Mouse (Mus musculus) heart, postnatal 0 days (tissue): ENCODE measurements around the gene Cd3e. TPM values are rescaled to one million over a fixed set of nuclear protein-coding genes. Genes with fewer than 3 reads are reported as not detected.

Experiments used
- ATAC-seq: fragments of 200-750 bp; cut with Nextera tagmentation; 2 replicates; pipeline ENCODE4 v1.8.0; 2017; ENCODE audit warnings: low read depth, moderate number of reproducible peaks, moderate library complexity; ENCODE audit not compliant: insufficient read depth
- DNase-seq: peaks from one replicate; pipeline ENCODE4 v3.0.0-alpha.2; 2016; ENCODE audit warnings: low spot score
- H3K27ac ChIP-seq: fragments of 300-500 bp; sonication (generic); 2 replicates; pipeline ENCODE4 v1.5.1; 2014; ENCODE audit warnings: low read depth, mild to moderate bottlenecking
- H3K27me3 ChIP-seq: fragments of 300-500 bp; sonication (generic); 2 replicates; pipeline ENCODE4 v1.6.1; 2014; ENCODE audit warnings: low read length, mixed read lengths; ENCODE audit not compliant: control insufficient read depth, insufficient read depth
- H3K36me3 ChIP-seq: fragments of 300-500 bp; sonication (generic); replicated peaks from 2 replicates; pipeline ENCODE4 v1.6.1; 2014; ENCODE audit warnings: low read length, mixed read lengths; ENCODE audit not compliant: control insufficient read depth, insufficient read depth
- H3K4me1 ChIP-seq: fragments of 300-500 bp; sonication (generic); 2 replicates; pipeline ENCODE4 v1.6.1; 2014; ENCODE audit warnings: antibody characterized with exemption; ENCODE audit not compliant: control insufficient read depth, insufficient read depth
- H3K4me2 ChIP-seq: fragments of 300-500 bp; sonication (generic); 2 replicates; pipeline ENCODE4 v1.6.1; 2014; ENCODE audit warnings: low read depth, mild to moderate bottlenecking, low read length, moderate library complexity
- H3K4me3 ChIP-seq: fragments of 300-500 bp; sonication (generic); 2 replicates; pipeline ENCODE4 v1.5.1; 2014; ENCODE audit warnings: low read depth, low read length
- H3K9ac ChIP-seq: fragments of 300-500 bp; sonication (generic); replicated peaks from 2 replicates; pipeline ENCODE4 v1.6.1; 2014; ENCODE audit warnings: low read depth, low read length, mixed read lengths
- H3K9me3 ChIP-seq: fragments of 300-500 bp; sonication (generic); replicated peaks from 2 replicates; pipeline ENCODE4 v1.6.1; 2016; ENCODE audit warnings: low read length; ENCODE audit not compliant: control insufficient read depth
- CTCF ChIP-seq: IDR thresholded peaks from 2 replicates; pipeline ENCODE4 v1.5.1; 2016; ENCODE audit warnings: antibody characterized with exemption, control low read depth, low read depth
- EP300 ChIP-seq: IDR thresholded peaks from 2 replicates; pipeline ENCODE4 v1.6.1; 2016; ENCODE audit warnings: antibody characterized with exemption, low read depth
- WGBS: fragments of 180-500 bp; shearing (Covaris S2); extraction: QIAGEN DNeasy Blood & Tissue Kit; methylation state at CpG from one replicate; pipeline ENCODE4 v1.1.7; 2014; 5-methylcytosine and 5-hydroxymethylcytosine counted together
- polyA plus RNA-seq: library from polyadenylated mRNA; unstranded; fragments of >200 nt; fragmentation: Nextera tagmentation; extraction: Ambion mirVana; gene quantifications from 2 replicates; pipeline ENCODE4 v1.2.1, GENCODE M21; 2015
- total RNA-seq: library from RNA; depleted of rRNA; stranded (reverse); fragments of >200 nt; gene quantifications from 2 replicates; pipeline ENCODE4 v1.2.3, GENCODE M21; 2014; ENCODE audit warnings: low replicate concordance; rRNA removed

Gene Cd3e
- total and polyA plus RNA-seq, 2 experiments from 2014 or later = 0.14 TPM; not detected in 1

DNA sequence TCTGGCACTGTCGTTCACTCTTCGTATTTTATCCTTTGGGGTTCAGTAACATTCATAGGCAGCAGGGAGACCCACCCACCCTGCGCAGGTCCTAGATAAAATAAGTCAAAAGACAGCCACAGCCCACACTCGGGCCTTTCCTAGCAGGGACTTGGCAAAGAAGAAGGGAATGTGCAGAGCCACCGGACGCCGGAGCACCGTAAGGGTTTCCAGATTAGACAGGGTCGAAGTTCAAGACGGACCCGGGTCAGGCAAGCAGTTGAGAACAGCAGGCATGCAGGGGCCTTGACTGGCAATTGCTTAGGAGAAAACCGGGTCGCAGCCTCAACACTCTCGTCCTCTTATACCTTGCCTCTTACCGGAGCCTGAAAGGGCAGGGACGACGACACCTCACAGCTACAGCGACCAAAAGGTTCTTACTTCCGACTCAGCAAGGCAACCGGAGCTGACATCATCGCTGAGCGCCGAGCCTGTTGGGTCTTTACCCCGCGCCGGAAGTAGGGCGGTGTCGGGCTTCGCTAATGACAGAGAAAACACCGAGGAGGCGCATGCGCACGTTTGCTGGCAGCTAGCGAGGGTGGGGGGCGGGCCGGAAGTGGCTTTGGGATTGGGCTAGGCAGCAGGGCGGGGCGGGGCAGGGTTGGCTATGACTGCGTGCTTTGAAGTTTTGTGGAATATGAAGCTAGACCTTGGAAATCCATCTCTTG is 44.1 kb downstream of the Cd3e start, which contains the start of gene Ube4a:
Ube4a (minus strand) TSS at position 475 of the 707 bp plus-strand sequence.
- under 1% methylated on average over 39 of the region's 39 CpGs for WGBS
- H3K4me3 ChIP-seq = peak within 1 kb of the TSS; percentile 91
- ATAC-seq = peak; percentile 96
- no peaks in the 10 kb centered on the region for H3K4me1 ChIP-seq
- peaks cover 13% of the 10 kb centered on the region for H3K36me3 ChIP-seq
- 0 out of 2 replicates have a peak, but pooled peaks cover 2% of the 10 kb centered on the region for H3K27me3 ChIP-seq
- H3K4me2 ChIP-seq = peak within 1 kb of the TSS; percentile 88
- H3K9ac ChIP-seq = peak within 1 kb of the TSS; percentile 84
- H3K9me3 ChIP-seq = no peaks in the 10 kb centered on the region
- peak within 1 kb of the TSS; percentile 78 for H3K27ac ChIP-seq
- no peak for TF ChIP-seq EP300
- TF ChIP-seq CTCF = no peak
- DNase-seq = peak; percentile 97

DNA sequence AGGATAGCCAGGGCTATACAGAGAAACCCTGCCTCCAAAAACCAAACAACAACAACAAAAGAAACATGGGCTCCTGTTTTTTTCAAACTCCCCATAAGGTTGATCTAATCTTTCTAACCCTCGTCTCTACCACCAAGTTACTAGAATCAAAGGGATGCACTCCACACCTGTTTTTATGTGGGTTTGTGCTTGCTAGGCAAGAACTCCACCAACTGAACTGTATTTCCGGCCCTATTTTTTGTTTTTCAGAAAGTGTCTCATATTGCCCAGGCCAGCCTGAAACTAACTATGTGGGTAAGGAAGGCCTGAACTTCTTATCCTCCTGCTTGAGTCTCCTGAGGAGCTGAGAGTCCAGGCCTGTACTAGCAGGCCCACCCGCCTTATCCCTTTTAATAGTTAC is 55.0 kb downstream of the Cd3e start:
- Histone ChIP-seq H3K27me3 (no peaks in the 10 kb centered on the region), H3K4me2 (no peak overlapping the region), H3K4me1 (no peaks in the 10 kb centered on the region), H3K9ac (no peak overlapping the region), H3K36me3 (peaks cover 86% of the 10 kb centered on the region), H3K4me3 (no peak overlapping the region), H3K27ac (no peak overlapping the region), H3K9me3 (no peaks in the 10 kb centered on the region)
- ATAC-seq (no peak), DNase-seq (no peak)
- 87% methylated on average over 3 of the region's 3 CpGs for WGBS
- TF ChIP-seq CTCF (no peak), EP300 (no peak)

Other genes starting within 250 kb of the Cd3e start
- 71.6 and 80.1 TPM in 2 replicates for gene Arcn1, start 241.8 kb downstream of the Cd3e start, total RNA-seq
- gene Arcn1, start 241.8 kb downstream of the Cd3e start, polyA plus RNA-seq = 69.5 and 78.3 TPM in 2 replicates
- gene Ift46, start 241.7 kb downstream of the Cd3e start, total RNA-seq = 10.0 and 41.0 TPM in 2 replicates
- gene Ift46, start 241.7 kb downstream of the Cd3e start, polyA plus RNA-seq = 49.5 and 60.6 TPM in 2 replicates
- gene Tmem25, start 210.3 kb downstream of the Cd3e start, total RNA-seq = 2.4 and 5.2 TPM in 2 replicates
- gene Tmem25, start 210.3 kb downstream of the Cd3e start, polyA plus RNA-seq = 3.2 and 3.4 TPM in 2 replicates
- 0.31 TPM in 1 of 2 replicates, not detected in the other for gene Ttc36, start 206.6 kb downstream of the Cd3e start, total RNA-seq
- gene Ttc36, start 206.6 kb downstream of the Cd3e start, polyA plus RNA-seq = 0.72 TPM in 1 of 2 replicates, not detected in the other
- gene Kmt2a, start 128.3 kb downstream of the Cd3e start, total RNA-seq = 4.9 and 7.8 TPM in 2 replicates
- 4.2 and 4.4 TPM in 2 replicates for gene Kmt2a, start 128.3 kb downstream of the Cd3e start, polyA plus RNA-seq
- 688 and 746 TPM in 2 replicates for gene Atp5l, start 88.9 kb downstream of the Cd3e start, total RNA-seq
- gene Atp5l, start 88.9 kb downstream of the Cd3e start, polyA plus RNA-seq = 2,678 and 2,844 TPM in 2 replicates
- gene Ube4a, start 44.0 kb downstream of the Cd3e start, total RNA-seq = 10.7 and 16.8 TPM in 2 replicates
- 9.8 and 9.9 TPM in 2 replicates for gene Ube4a, start 44.0 kb downstream of the Cd3e start, polyA plus RNA-seq
- 1.2 TPM in 1 of 2 replicates, not detected in the other for gene Cd3g, start 29.2 kb downstream of the Cd3e start, total RNA-seq
- 0.11 TPM in 1 of 2 replicates, not detected in the other for gene Cd3g, start 29.2 kb downstream of the Cd3e start, polyA plus RNA-seq
- gene Cd3d, start 27.8 kb downstream of the Cd3e start, total RNA-seq = 1.9 TPM in 1 of 2 replicates, not detected in the other
- not detected in 2 replicates for gene Cd3d, start 27.8 kb downstream of the Cd3e start, polyA plus RNA-seq
- gene Mpzl2, start 30.2 kb upstream of the Cd3e start, total RNA-seq = 0.15 and 0.31 TPM in 2 replicates
- gene Mpzl2, start 30.2 kb upstream of the Cd3e start, polyA plus RNA-seq = 0.41 and 0.42 TPM in 2 replicates
- 1.7 and 3.1 TPM in 2 replicates for gene Mpzl3, start 45.6 kb upstream of the Cd3e start, total RNA-seq
- 0.59 and 0.68 TPM in 2 replicates for gene Mpzl3, start 45.6 kb upstream of the Cd3e start, polyA plus RNA-seq
- gene Jaml, start 69.6 kb upstream of the Cd3e start, total RNA-seq = not detected in 2 replicates
- 0.08 and 0.40 TPM in 2 replicates for gene Jaml, start 69.6 kb upstream of the Cd3e start, polyA plus RNA-seq
- gene Scn2b, start 108.2 kb upstream of the Cd3e start, total RNA-seq = 0.04 and 0.53 TPM in 2 replicates
- 0.31 and 0.51 TPM in 2 replicates for gene Scn2b, start 108.2 kb upstream of the Cd3e start, polyA plus RNA-seq
- 0.27 and 0.57 TPM in 2 replicates for gene Scn4b, start 128.8 kb upstream of the Cd3e start, total RNA-seq
- gene Scn4b, start 128.8 kb upstream of the Cd3e start, polyA plus RNA-seq = 0.10 and 0.11 TPM in 2 replicates
- not detected in 2 replicates for gene BC049352, start 172.4 kb upstream of the Cd3e start, total RNA-seq
- not detected in 2 replicates for gene BC049352, start 172.4 kb upstream of the Cd3e start, polyA plus RNA-seq
- not detected in 2 replicates for gene Tmprss4, start 194.5 kb upstream of the Cd3e start, total RNA-seq
- 0.22 TPM in 1 of 2 replicates, not detected in the other for gene Tmprss4, start 194.5 kb upstream of the Cd3e start, polyA plus RNA-seq